Mouse (Mus musculus): ENCODE measurements around the gene Ralgps1.
"Not testable (repeated sequence)": the region's sequence is repeated elsewhere in the genome, so short reads cannot be mapped to it uniquely, and the experiment has no call there.

The Ralgps1 gene

DNA sequence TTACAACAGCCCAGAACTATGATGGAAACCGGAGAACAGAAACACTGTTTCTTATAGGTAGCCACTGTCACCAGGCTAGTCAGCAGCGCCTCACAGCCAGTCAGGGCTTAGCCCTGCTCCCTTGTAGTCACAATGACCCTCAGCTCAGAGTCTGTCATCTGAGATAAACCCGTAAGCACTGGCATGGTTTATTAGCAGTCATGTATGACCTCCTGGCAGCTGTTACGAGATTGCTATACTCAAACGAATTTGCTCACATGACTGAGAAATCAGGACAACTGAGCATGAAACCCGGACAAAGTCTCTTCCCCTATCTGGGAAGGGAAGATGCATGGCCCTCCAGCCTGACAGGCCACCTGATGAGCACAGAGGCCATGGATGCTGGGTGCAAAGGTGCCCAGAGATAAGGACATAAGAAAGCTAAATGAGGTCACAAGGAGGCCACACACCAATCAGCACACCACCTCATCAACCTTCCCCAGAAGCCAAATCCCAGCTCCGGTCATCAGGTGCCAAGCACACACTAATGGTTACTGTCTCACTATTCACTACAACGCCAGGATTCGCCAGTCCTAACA, 10.1 kb downstream of the Ralgps1 start:
- in situ Hi-C loops (cut with MboI): no loop called here

DNA sequence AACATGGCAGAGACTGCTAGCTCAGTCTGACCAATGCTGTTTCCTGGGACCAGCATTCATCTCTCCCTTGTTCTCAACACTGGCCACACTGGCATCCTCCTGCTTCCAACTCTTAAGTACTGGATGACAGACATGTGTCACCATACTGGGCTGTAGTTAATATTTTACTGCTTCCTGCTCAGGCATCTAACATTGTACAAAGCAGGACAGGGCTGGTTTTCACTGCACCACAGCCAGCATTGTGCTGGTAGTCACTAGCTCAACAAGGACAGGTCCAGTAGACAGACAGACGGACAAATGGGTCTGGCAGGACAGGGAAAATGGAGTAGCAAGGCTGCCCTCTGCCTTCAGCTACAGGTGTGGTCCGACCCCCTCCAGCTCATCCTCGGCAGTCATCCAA, 10.7 kb downstream of the Ralgps1 start:
- in situ Hi-C loops (cut with MboI): no loop called here

DNA sequence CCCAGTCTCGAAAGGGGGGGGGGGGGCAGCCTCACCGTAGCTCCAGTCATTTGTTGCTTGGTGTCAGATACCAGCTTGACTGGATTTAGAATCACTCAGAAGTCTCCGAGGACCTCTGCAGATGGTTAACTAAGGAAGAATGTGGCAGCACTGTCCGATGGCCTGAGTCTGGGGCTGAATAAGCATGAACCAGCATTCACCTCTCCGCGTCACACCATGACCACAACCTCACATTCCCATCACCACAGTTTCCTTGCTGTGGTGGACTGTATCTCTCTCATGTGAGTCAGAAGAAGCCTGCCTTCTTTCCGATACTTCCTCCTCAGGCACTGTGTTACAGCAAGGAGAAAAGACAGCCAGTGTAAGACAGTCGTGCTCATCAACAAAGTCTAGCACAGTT, 12.1 kb downstream of the Ralgps1 start:
- in situ Hi-C loops (cut with MboI): no loop called here

DNA sequence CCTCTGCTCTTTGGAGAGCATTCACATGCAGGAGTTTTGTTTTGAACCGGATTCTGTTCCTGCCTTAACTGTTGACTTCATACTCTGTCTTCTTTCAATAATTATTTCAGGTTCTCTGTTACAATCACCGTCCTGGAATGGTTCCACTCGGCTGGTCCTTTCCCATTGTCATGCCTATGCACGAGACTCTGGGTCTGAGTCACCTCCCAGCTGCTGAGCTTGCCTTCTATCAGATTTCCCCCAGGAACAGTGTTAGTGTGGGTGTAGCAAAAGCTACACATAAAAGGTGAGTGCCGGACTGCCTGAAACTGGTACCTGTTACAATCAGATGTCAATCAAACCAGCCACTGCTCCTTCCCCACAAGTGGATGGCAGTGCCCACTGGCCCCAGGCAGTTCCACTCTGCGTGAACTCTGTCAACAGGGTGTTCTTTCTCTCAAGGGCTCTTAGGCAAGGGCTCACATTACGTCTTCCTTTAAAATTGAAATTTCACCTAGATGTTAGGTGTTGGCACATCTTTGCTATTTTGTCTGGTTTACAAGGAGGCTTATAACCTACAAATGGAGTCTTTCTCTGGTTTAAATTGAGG, 13.9 kb downstream of the Ralgps1 start:
- in situ Hi-C loops (cut with MboI): no loop called here

DNA sequence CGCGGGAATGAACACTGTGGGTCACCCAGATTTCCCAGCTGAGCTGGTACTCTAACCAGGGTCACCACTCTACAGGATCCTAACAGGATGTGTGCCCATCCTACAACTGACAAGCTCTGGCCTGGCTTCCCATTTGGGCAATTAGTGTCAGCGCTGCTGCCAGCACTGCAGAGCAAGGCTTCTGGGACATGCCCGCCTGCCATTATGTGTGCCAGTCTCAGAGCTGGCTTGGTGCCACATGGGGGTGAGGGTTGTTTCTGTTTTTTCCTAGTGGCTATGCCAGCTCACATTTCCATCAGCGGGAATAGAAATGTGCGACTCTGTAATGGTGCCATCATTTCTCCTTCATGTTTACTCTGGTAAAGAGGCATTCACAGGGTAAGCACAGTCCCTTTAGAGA, 15.7 kb downstream of the Ralgps1 start:
- in situ Hi-C loops (cut with MboI): no loop called here

DNA sequence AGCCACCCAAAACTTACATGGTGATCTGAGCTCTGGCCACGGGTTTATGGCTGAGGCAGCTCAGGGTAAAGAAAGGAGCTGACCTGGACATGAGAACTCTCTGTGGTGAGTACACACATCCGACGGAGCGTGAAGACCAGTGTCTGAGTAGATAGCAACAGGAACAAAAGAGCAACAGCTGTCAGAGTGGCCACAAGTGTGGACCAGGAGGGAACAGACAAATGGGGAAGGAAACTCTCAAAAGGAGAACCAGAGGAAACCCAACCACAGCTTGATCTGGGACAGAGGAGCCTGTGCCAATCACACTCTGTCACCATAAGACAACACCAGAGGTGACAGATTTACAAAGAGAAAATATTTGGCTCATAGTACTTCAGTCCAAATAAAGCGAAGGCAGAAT, 17.9 kb downstream of the Ralgps1 start:
- in situ Hi-C loops (cut with MboI): no loop called here

DNA sequence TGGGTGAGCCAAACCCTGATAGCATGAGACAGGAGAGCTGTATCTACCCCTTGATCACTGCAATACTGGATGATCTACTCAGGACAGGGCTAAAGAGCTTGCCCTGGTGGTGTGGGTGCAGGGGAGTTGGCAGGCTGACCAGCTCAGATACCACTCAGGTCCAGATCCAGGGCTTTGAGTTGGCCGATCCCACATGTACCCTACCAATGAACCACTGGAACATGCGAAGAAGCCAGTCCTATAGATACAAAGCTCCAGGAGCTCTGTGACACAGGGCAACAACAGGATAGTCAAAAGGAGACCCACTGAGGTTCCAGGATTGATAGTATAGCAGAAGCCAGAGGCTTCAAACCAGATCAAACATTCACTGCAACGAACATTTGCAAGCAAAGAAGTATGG, 19.8 kb downstream of the Ralgps1 start:
- in situ Hi-C loops (cut with MboI): no loop called here

DNA sequence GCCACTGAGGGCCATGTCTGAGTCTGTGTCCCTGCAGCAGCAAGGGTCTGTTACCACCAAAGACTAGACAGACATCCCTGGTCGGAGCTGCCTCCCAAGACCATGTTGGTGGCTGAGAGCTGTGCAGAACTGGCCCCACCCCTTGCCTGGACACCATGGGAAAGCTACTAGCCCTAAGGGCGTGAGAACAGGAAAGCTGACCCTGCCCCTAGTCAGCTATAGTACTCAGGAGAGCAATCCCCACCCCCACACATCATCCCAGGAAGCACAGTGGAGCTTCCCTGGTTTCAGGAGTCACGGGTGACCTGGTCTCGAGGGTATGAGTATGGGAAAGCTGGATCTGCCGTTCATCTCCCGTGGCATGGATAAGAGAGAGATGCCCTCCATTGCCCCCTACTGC, 20.4 kb downstream of the Ralgps1 start:
- in situ Hi-C loops (cut with MboI): no loop called here

DNA sequence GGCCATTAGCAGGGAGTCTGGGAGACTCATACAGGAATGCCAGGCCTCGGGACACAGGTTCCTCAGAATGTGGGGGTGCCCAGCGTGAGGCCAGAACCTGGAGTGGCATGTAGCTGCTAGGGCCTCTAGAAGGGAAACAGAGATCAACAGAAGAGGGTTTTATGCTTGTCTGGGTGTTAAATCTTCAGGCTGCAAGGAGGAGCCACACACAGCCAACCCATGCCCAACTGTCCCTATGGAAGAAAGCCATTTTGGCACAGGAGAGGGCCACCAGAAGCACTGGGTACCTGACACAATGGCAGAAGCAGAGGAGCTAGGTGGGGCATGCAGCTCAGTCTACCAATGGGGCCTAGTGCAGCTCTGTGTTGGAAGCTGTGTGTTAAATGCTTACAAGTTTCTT, 21.7 kb downstream of the Ralgps1 start:
- in situ Hi-C loops (cut with MboI): no loop called here

DNA sequence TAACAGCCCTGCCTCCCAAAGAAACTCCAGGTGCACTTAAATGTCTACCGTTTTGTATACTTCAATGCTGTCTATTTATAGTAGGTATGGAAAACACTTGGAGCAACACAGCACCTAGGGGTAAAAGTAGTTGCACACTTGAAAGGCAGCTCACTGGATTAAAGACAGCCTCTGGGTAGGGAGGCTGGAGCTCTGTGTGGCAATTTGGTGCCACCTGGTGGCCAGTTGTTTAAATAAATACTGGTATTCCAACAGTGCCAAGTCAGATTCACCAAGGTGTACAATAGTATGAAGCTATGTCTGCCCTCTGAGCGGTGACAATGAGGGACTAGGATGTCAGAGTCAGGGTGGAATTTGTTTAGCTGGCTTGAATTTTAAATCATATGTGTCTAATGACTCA, 22.2 kb downstream of the Ralgps1 start:
- in situ Hi-C loops (cut with MboI): no loop called here

DNA sequence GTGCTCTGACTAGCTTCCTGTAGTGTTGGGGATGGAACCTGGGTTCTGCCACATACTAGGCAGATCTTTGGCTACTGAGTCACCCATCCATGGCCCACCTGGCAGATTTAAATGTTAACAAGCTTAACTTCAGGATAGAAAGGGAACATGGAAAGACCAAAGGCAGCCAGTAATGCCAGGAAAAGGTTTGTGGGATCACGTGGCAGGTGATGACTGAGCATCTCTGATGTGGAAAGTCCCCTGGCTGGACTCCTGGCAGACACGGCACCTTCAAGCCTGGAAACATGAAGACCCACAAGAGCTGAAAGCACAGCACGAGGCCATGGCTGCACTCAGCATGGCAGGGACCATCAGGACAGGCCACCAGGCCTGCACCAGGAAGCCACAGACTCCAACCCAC, 23.0 kb downstream of the Ralgps1 start:
- in situ Hi-C loops (cut with MboI): no loop called here

DNA sequence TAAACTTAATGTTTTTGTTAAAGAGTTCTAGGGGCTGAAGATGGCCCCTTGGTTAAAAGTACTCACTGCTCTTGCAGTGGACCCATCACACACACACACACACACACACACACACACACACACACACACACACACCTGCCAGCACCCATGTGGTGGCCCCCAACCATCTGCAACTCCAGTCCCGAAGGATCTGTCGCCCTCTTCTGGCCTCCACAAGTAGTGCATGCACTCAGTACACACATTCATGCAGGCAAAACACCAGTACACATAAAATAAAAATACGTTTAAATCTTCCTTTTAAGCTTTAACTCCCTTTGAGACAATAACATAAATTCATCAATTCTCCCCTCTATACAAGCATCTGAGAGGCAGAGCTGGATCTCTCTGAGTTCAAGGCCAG, 23.7 kb downstream of the Ralgps1 start:
- in situ Hi-C loops (cut with MboI): no loop called here

DNA sequence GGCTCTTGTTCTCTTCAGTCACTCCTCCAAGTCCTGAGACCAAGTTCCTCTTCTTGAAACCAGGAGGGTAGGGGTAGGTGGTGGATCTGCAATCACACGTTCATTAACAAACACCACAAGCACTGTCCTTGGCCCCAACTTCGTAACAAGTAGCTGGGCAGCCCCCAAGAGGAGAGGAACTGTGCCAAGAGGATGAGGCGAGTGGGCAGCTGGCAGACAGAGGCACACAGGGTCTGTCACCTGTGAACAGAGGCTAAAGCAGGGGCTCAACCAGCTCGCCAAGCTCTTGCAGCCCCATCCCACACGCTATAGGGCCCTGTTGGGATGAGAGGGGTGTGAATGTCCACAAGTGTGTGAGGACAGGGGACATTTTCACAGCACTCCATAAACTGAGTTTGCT, 24.5 kb downstream of the Ralgps1 start:
- in situ Hi-C loops (cut with MboI): no loop called here

DNA sequence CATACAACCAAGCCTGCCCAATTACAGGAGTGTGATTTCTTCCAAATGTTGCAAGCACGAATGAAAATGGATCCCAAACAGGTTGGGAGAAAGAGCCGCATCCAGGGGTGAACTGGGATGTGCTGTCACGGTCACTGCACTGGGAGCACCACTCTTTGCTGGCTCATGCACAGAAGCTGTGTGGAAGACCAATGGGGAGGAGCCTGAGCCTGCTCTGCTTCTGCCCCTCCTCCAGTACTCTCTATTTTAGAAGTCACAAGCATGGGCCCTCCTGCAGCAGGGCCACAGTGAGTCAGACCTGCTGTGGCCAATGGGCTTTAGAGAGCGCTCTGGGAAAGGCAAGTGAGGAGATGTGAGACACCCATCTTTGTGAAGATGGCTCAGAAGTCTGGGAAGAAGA, 25.3 kb downstream of the Ralgps1 start:
- in situ Hi-C loops (cut with MboI): no loop called here

DNA sequence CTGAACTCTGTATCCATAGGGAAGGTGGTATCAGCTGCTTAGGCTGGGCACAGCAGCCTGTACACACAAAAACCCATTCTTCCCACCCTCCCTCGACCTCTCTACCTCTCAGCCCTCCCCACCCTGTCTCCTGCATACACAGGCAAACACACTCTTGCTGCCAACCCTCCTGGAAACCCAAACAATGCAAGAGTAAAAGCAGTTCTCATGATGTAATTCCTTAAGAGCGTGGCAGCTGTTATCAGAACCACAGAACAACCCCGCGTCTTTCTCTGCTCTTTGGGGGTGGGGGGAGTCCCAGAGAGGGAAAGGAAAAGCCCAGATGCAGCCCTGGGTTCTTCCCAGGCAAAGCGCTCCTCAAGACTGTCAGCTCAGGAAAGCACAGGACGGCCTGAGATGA, 25.8 kb downstream of the Ralgps1 start:
- in situ Hi-C loops (cut with MboI): no loop called here

DNA sequence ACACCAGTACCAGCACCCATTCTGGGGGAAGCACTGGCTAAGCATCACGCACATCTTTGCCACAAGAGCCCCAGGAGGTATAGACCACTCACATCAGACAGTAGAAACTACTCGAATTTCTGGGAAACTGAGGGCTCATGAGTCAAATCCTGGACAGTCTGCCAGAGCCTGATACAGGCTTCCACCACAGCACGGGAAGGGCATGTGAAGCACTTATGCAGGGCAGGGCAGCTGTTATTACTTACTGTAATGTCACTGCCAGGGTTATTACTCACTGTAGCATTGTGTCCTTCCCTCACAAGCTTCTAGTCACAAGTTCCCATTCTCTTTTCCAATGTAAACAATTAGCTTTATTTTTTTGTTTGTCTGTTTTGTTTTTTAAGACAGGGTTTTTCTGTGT, 27.9 kb downstream of the Ralgps1 start:
- in situ Hi-C loops (cut with MboI): no loop called here

DNA sequence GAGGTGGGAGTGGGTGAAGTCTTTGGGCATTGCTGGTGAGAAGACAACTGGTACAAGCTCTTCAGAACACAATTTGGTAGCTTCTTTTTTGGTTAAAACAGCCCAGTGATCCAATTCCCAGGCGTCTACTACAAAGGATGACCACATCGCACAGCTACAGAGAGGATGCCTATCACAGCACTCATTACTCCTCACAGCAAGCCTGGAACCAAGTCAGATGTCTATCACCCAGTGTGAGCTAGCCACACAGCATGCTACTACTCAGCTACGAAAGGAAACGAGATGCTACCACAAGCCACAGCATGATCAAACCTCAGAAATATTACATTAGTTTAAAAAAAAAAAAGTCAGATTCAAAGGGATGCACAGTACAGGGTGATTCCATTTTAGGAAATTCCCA, 29.1 kb downstream of the Ralgps1 start:
- in situ Hi-C loops (cut with MboI): no loop called here

DNA sequence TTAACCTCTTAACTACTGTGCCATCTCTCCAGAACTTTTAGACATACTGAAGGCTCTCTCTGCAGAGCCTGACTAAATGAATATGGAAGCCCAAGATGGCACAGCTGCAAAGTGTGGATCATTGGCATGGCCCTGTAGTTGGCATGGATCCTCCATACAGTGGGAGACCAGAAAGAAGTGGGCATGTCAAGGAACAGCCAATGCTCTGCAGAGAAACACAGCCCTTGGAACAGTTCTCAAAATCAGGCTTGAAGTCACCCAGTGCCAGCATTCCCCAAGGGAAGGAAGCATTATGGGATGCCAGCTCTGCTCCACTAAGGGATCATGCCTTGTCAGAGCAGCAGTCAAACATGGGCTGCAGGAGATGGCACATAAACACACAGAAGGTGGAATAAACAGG, 35.5 kb downstream of the Ralgps1 start:
- in situ Hi-C loops (cut with MboI): no loop called here

DNA sequence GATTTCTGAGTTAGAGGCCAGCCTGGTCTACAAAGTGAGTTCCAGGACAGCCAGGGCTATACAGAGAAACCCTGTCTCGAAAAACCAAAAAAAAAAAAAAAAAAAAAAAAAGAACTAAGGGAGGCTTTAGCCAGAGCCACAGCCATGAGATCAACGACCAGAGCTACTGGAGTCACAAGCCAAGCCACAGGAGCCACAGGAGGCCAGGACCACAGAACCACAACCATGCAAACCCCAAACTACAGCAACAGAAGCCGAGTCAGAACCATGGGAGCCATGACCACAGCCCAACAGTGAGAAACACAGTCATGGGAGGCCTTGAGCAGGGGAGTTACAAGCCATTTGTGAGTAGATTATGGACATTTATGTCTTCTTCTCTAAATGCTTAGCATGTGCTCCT, 41.7 kb downstream of the Ralgps1 start:
- in situ Hi-C loops (cut with MboI): no loop called here

DNA sequence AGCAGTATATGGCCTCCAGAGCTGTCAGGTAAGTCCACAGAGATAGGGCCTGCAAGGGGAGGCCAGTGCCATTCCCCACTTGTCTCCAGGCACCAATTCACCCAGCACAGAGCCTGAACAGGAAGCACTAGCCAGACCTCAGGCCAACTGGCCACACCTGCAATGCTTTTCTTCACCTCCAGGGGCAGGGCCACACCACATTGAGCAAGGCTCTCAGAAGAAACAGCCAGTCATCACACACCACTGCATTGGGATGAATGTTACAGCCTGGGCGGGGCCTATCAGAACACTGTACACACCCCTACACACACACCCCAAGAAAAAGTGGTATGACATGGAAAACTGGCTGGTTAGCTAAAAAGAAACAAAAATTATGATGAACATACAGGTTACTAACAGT, 42.3 kb downstream of the Ralgps1 start:
- in situ Hi-C loops (cut with MboI): no loop called here

DNA sequence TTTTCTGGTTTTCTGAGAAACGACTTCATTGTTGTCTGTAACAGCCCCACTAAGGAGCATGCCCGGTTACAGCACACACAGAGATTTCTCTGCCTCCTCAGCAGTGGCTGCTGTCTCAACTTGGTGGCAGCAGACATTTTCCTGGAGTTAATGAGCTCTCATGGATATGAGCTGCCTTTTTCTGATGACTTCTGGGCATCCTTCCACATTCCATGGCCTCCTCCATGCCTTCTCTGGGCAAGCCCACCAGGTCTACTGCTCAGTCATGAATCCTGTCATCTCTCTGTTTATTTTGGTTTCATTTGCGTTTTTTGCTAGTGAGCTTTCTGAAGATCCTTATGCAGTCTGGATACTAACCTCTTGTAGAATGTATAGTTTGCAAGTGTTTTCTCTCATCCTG, 45.9 kb downstream of the Ralgps1 start:
- in situ Hi-C loops (cut with MboI): no loop called here

DNA sequence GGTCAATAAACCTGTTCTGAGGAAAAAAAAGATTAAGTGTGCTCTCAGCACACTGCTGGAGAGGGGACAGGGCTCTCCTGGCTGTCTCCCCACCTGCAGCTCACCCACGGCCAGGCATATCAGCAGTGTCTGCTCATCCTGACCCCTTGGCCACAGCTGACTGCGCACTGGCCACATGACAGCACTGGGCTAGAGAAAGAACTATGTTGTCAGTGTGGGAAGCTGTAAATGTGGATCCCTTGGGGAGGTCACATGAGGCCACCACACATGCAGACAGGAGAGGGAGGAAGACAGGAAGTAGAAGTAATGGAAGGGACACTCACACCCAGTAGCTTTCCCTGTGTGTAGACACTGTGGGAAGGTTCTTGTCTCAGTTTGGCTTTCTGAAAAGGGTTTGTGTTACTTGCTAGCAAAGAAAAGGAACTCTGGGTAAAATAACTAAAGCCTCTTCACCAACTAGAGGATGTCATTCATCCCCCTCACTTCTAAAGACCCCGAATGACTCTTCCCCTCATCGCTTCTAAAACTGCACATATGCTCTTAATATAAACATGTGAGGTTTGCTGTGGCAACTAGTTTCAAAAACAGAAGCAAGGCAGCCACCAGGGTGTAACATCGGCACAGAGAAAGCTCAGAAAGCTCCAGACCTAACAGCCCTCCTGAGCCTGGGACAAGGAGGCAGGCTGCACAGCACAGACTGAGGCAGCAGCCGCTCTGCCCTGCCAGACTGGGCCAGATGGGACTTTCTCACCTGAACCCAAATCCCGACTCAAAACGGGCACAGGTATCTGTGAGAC, 47.3 kb downstream of the Ralgps1 start:
- in situ Hi-C loops (cut with MboI): no loop called here

DNA sequence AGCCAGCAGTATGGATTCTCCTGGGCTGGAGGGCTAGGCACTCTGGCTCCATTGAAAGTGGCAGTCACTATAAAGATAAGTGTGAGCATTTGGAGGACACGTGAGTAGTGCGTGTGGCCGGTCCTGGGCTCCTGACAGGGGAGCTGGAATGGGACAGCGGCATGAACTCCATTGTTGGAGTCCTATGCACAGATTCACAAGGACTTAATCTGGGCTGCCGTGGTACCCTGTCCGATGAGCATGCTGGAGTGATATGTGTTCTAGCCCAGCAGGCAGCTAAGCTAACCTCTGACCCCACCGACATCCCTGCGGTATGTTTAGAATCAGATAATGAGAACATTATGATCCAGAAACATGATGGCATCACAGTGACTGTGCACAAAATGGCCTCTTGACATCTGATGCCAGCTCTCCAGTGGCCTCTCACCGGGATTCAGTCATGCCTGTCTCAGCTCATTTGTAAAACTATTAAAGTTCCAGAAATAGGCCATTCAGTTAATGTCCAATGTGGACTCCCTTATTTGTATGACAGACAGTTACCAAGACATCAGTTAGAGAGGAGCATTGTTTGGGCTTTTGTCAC, 48.2 kb downstream of the Ralgps1 start:
- in situ Hi-C loops (cut with MboI): not testable (repeated sequence)
